Mouse (Mus musculus) cerebellum, postnatal 25 days (tissue): ENCODE measurements around the gene Gm4871.

ENCODE experiments used
- DNase-seq, 2 experiments: peaks; one replicate each; pipeline ENCODE4 v3.0.0; 2021; ENCODE audit warnings: mixed read lengths in 2 of 2

The Gm4871 gene

GRCm38 (mm10) chr5:144990051-144990450 is 42.5 kb downstream of the Gm4871 start:
- no peak for DNase-seq

- no peak for DNase-seq
Observed at GRCm38 (mm10) chr5:144989061-144989405, 43.5 kb downstream of the Gm4871 start.

- peak; percentile 31 to 61 for DNase-seq
Observed at GRCm38 (mm10) chr5:144988340-144989060, 44.1 kb downstream of the Gm4871 start.

GRCm38 (mm10) chr5:144987561-144987960 is 45.0 kb downstream of the Gm4871 start:
- DNase-seq = no peak

- DNase-seq = no peak
Observed at GRCm38 (mm10) chr5:144984839-144985238, 47.7 kb downstream of the Gm4871 start.

GRCm38 (mm10) chr5:144983227-144983626 is 49.3 kb downstream of the Gm4871 start:
- DNase-seq = no peak
